In genomic region chr17:56462835-56463455, GRCm38 (mm10) we compare ENCODE assay signal across 9 mouse cellular contexts. TPM values are rescaled to one million over a fixed set of nuclear protein-coding genes. Genes with fewer than 3 reads are reported as not detected.
DNase-seq lines count a peak whose midpoint lies in the region; ATAC-seq and TF ChIP-seq lines count a peak whose summit lies in the region.
"Had no signal": no experiment of that assay in that cellular context is flagged by ENCODE, and none has a peak within 500 bp of the region (broad histone marks: within the 10 kb centered on the region; RNA-seq: fewer than 3 reads in every experiment).

No protein-coding gene starts in this region.

- no peaks in the 10 kb centered on the region for H3K27me3 ChIP-seq in heart, adult 2 months (ENCODE audit: control insufficient read depth, insufficient read depth, low read length)
- no peaks in the 10 kb centered on the region for H3K27me3 ChIP-seq in thymus, adult 2 months (ENCODE audit: control insufficient read depth, insufficient read depth, low read length)
- no peaks in the 10 kb centered on the region for H3K27me3 ChIP-seq in limb, embryonic 14.5 days (ENCODE audit: control insufficient read depth, insufficient read depth, low read length)
- no peaks in the 10 kb centered on the region for H3K27me3 ChIP-seq in stomach, postnatal 0 days (ENCODE audit: control insufficient read depth, insufficient read depth, low read length)

- peak; percentile 28 for ATAC-seq in limb, embryonic 14.5 days (ENCODE audit: low FRiP score, low read depth)
- ATAC-seq in stomach, postnatal 0 days (ENCODE audit: low FRiP score, low TSS enrichment) = no peak

- TF ChIP-seq EP300 in heart, adult 2 months (IDR thresholded peaks at IDR 0.05; ENCODE audit: insufficient read depth, low read depth, low read length) = no peak
- TF ChIP-seq EP300 in stomach, postnatal 0 days (optimal IDR thresholded peaks at IDR 0.05) = no peak

- 15% methylated on average over 17 of the region's 17 CpGs for WGBS in heart, adult 2 months
- 36% methylated on average over 17 of the region's 17 CpGs for WGBS in thymus, adult 2 months
- 2% methylated on average over 17 of the region's 17 CpGs for WGBS in limb, embryonic 14.5 days
- 5% methylated on average over 17 of the region's 17 CpGs for WGBS in stomach, postnatal 0 days

- H3K4me2 ChIP-seq in limb, embryonic 14.5 days (replicated peaks; ENCODE audit: low read depth, low read length, severe bottlenecking) = peak overlapping the region; percentile 60
- H3K4me2 ChIP-seq in stomach, postnatal 0 days (replicated peaks; ENCODE audit: low read depth) = peak overlapping the region; percentile 89

- H3K4me3 ChIP-seq in heart, adult 2 months = peak overlapping the region; percentile 67
- H3K4me3 ChIP-seq in thymus, adult 2 months (ENCODE audit: control insufficient read depth, insufficient read depth, low read length) = peak overlapping the region; percentile 60
- peak overlapping the region; percentile 70 for H3K4me3 ChIP-seq in limb, embryonic 14.5 days (replicated peaks; ENCODE audit: low read length)
- peak overlapping the region; percentile 59 for H3K4me3 ChIP-seq in stomach, postnatal 0 days (ENCODE audit: low read depth, low read length)

- no peaks in the 10 kb centered on the region for H3K79me2 ChIP-seq in heart, adult 2 months (replicated peaks; ENCODE audit: control insufficient read depth, insufficient read depth, low read length)

- H3K4me1 ChIP-seq in heart, adult 2 months (ENCODE audit: control insufficient read depth, insufficient read depth, low read length) = no peaks in the 10 kb centered on the region; the same call in none of the 2 replicates
- H3K4me1 ChIP-seq in thymus, adult 2 months (replicated peaks; ENCODE audit: control insufficient read depth, insufficient read depth, low read length) = peaks cover 20% of the 10 kb centered on the region
- H3K4me1 ChIP-seq in limb, embryonic 14.5 days (ENCODE audit: control insufficient read depth, insufficient read depth, low read length) = peaks cover 36% of the 10 kb centered on the region
- peaks cover 12% of the 10 kb centered on the region for H3K4me1 ChIP-seq in stomach, postnatal 0 days (replicated peaks; ENCODE audit: control insufficient read depth, insufficient read depth)

- intact Hi-C loops in heart, adult 2 months (cut with DNase I) = loop anchor here (2.0 kb wide), 1 partner anchor 14 kb away; the partner anchor contains the start of gene Ptprs

- no peak for DNase-seq in heart, adult 2 months
- DNase-seq in heart, adult 18-20 months = no peak
- no peak for DNase-seq in thymus, adult 2 months
- DNase-seq in thymus, postnatal 36 days = no peak
- DNase-seq in limb, embryonic 14.5 days (ENCODE audit: low spot score) = peak; percentile 84
- DNase-seq in stomach, postnatal 0 days (ENCODE audit: low spot score) = no peak
- DNase-seq in right cerebral cortex, postnatal 10 days (ENCODE audit: low spot score in 2 of 2) = no peak
- no peak for DNase-seq in layer of hippocampus, adult 18-20 months (ENCODE audit: low spot score in 2 of 2)

- TF ChIP-seq POLR2A in heart, adult 2 months (IDR thresholded peaks at IDR 0.05; ENCODE audit: insufficient read depth, low read depth, low read length) = no peak
- no peak for TF ChIP-seq POLR2A in thymus, adult 2 months (IDR thresholded peaks at IDR 0.05; ENCODE audit: control insufficient read depth, extremely low read depth, insufficient read depth, low read length, poor library complexity)
- TF ChIP-seq POLR2A in limb, embryonic 14.5 days (IDR thresholded peaks at IDR 0.05; ENCODE audit: borderline replicate concordance, extremely low read depth, insufficient read depth, insufficient read length) = no peak

- no peaks in the 10 kb centered on the region for H3K36me3 ChIP-seq in heart, adult 2 months (ENCODE audit: control insufficient read depth, insufficient read depth, low read length)
- no peaks in the 10 kb centered on the region for H3K36me3 ChIP-seq in thymus, adult 2 months (ENCODE audit: control insufficient read depth, insufficient read depth, low read length)
- H3K36me3 ChIP-seq in limb, embryonic 14.5 days (ENCODE audit: control insufficient read depth, insufficient read depth, low read length) = peaks cover 8% of the 10 kb centered on the region
- no peaks in the 10 kb centered on the region for H3K36me3 ChIP-seq in stomach, postnatal 0 days (ENCODE audit: control insufficient read depth, insufficient read depth, low read length)

- H3K9me3 ChIP-seq in limb, embryonic 14.5 days (ENCODE audit: control insufficient read depth, low read length) = no peaks in the 10 kb centered on the region
- H3K9me3 ChIP-seq in stomach, postnatal 0 days (ENCODE audit: control insufficient read depth, low read length) = no peaks in the 10 kb centered on the region

- H3K9ac ChIP-seq in heart, adult 2 months (ENCODE audit: low read depth, low read length) = peak overlapping the region; percentile 0
- H3K9ac ChIP-seq in limb, embryonic 14.5 days (ENCODE audit: low read depth, low read length, severe bottlenecking) = peak overlapping the region; percentile 43
- no peak overlapping the region for H3K9ac ChIP-seq in stomach, postnatal 0 days (ENCODE audit: low read length)

- peak overlapping the region; percentile 77 for H3K27ac ChIP-seq in heart, adult 2 months
- no peak overlapping the region for H3K27ac ChIP-seq in thymus, adult 2 months (ENCODE audit: control insufficient read depth, insufficient read depth, low read length)
- peak overlapping the region; percentile 94 for H3K27ac ChIP-seq in limb, embryonic 14.5 days (replicated peaks; ENCODE audit: low read depth, low read length)
- H3K27ac ChIP-seq in stomach, postnatal 0 days (replicated peaks) = peak overlapping the region; percentile 92

- peak; percentile 18; the same call in 1 of the 2 replicates for TF ChIP-seq CTCF in heart, adult 2 months (IDR thresholded peaks at IDR 0.05)
- no peak for TF ChIP-seq CTCF in thymus, adult 2 months (IDR thresholded peaks at IDR 0.05; ENCODE audit: borderline replicate concordance, control insufficient read depth, extremely low read depth, insufficient read depth, low read length, poor library complexity)
- peak; percentile 42; the same call in 1 of the 2 replicates for TF ChIP-seq CTCF in stomach, postnatal 0 days (IDR thresholded peaks at IDR 0.05; ENCODE audit: low read depth)

RNA-seq across cellular contexts. Expression of gene Ptprs, which starts 13.3 kb away (rescaled TPM):
- total RNA-seq in heart, adult 2 months (2021) = 10 to 100 TPM; 41.7 to 47.5 TPM
- polyA plus RNA-seq in heart, adult 2 months (2012; rRNA removed) = 86.8 and 91.1 TPM in 2 replicates
- 10 to 100 TPM; 50.3 to 54.3 TPM for total RNA-seq in heart, adult 18-20 months (2021)
- polyA plus RNA-seq in thymus, adult 2 months (2012; rRNA removed) = 235 and 305 TPM in 2 replicates
- 483 and 667 TPM in 2 replicates for polyA plus RNA-seq in limb, embryonic 14.5 days (2012; rRNA removed)
- polyA plus RNA-seq in limb, embryonic 14.5 days (2014; fragmentation: Nextera tagmentation; extraction: Ambion mirVana) = 116 and 131 TPM in 2 replicates
- 22.2 and 22.8 TPM in 2 replicates for polyA plus RNA-seq in stomach, postnatal 0 days (2015; fragmentation: Nextera tagmentation; extraction: Ambion mirVana)
- 100 to 1,000 TPM; 608 to 624 TPM for total RNA-seq in layer of hippocampus, adult 18-20 months (2021)

RNA-seq across cellular contexts. Expression of gene Znrf4, which starts 49.3 kb away (rescaled TPM):
- total RNA-seq in heart, adult 2 months (2021) = not detected
- polyA plus RNA-seq in heart, adult 2 months (2012; rRNA removed) = 0.29 and 0.64 TPM in 2 replicates
- not detected for total RNA-seq in heart, adult 18-20 months (2021)
- polyA plus RNA-seq in thymus, adult 2 months (2012; rRNA removed) = 0.67 TPM in 1 of 2 replicates, not detected in the other
- not detected in 2 replicates for polyA plus RNA-seq in limb, embryonic 14.5 days (2012; rRNA removed)
- 0.17 TPM in 1 of 2 replicates, not detected in the other for polyA plus RNA-seq in limb, embryonic 14.5 days (2014; fragmentation: Nextera tagmentation; extraction: Ambion mirVana)
- polyA plus RNA-seq in stomach, postnatal 0 days (2015; fragmentation: Nextera tagmentation; extraction: Ambion mirVana) = not detected in 2 replicates
- total RNA-seq in layer of hippocampus, adult 18-20 months (2021) = not detected
- total RNA-seq: MEL had no signal
